ENCODE assay signal across 8 mouse cellular contexts in the genomic region with DNA sequence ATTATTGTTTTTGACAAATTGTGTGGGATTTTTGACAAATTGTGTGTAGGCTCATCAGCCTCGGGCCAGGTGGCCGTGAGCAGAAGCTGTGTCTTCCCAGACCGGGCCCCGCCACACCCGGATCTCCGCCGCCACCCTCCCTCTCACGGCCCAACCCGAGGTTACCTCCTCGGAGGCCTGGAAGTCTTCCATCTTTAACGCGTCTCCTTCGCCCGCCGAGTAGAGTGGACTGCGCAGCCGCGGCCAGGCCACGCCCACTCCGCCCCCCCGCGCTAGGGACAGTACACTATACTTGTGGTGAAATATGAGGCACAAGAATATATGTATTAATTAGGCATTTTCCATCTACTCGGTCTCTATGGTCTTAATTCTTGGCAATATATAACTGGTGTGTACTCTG.
A peak's percentile ranks its signal among the peaks of the same experiment; 100 is the strongest.
DNase-seq lines count a peak whose midpoint lies in the region; ATAC-seq lines count a peak whose summit lies in the region.
"Not testable (repeated sequence)": the region's sequence is repeated elsewhere in the genome, so short reads cannot be mapped to it uniquely, and the experiment has no call there.

No protein-coding gene starts in this region.

- not testable (repeated sequence) for H3K27ac ChIP-seq in forebrain, embryonic 15.5 days (replicated peaks); heart, embryonic 15.5 days; limb, embryonic 13.5 days

- 23% methylated on average over 23 of the region's 23 CpGs for WGBS in forebrain, embryonic 15.5 days
- 28% methylated on average over 22 of the region's 23 CpGs for WGBS in heart, embryonic 15.5 days
- WGBS in limb, embryonic 13.5 days, result 32% methylated on average over 23 of the region's 23 CpGs

- not testable (repeated sequence) for H3K9ac ChIP-seq in forebrain, embryonic 15.5 days (replicated peaks); heart, embryonic 15.5 days; limb, embryonic 13.5 days

- not testable (repeated sequence) for H3K4me1 ChIP-seq in forebrain, embryonic 15.5 days; heart, embryonic 15.5 days (replicated peaks); limb, embryonic 13.5 days

- peak; percentile 55 for ATAC-seq in forebrain, embryonic 15.5 days (replicated peaks)
- not testable (repeated sequence) for ATAC-seq in heart, embryonic 15.5 days (replicated peaks; ENCODE audit: insufficient number of reproducible peaks, insufficient read depth, low FRiP score, low read depth); limb, embryonic 13.5 days (ENCODE audit: low FRiP score, low read depth)

- H3K9me3 ChIP-seq in forebrain, embryonic 15.5 days; heart, embryonic 15.5 days (replicated peaks); limb, embryonic 13.5 days: not testable (repeated sequence)

- peak overlapping the region; percentile 34 for H3K4me3 ChIP-seq in forebrain, embryonic 15.5 days
- H3K4me3 ChIP-seq in heart, embryonic 15.5 days, result peak overlapping the region; percentile 23; the same call in 1 of the 2 replicates
- H3K4me3 ChIP-seq in limb, embryonic 13.5 days, result not testable (repeated sequence)

- peak overlapping the region; percentile 46 for H3K4me2 ChIP-seq in forebrain, embryonic 15.5 days (replicated peaks)
- peak overlapping the region; percentile 51 for H3K4me2 ChIP-seq in heart, embryonic 15.5 days
- peak overlapping the region; percentile 45 for H3K4me2 ChIP-seq in limb, embryonic 13.5 days (replicated peaks)

- H3K36me3 ChIP-seq in forebrain, embryonic 15.5 days; heart, embryonic 15.5 days; limb, embryonic 13.5 days: not testable (repeated sequence)

- peak; percentile 85 to 86 for DNase-seq in B cell, adult 2 months
- peak; percentile 91 for DNase-seq in cerebellum, adult 11-12 months
- DNase-seq in kidney, postnatal 10 days, result peak; percentile 79
- DNase-seq in natural killer cell, adult 2 months (ENCODE audit: low spot score in 2 of 2), result peak; percentile 72 to 80
- DNase-seq in spleen, postnatal 36 days (ENCODE audit: low spot score in 2 of 2), result peak; percentile 72 to 80

- not testable (repeated sequence) for H3K27me3 ChIP-seq in forebrain, embryonic 15.5 days
- peaks cover 18% of the 10 kb centered on the region for H3K27me3 ChIP-seq in heart, embryonic 15.5 days
- H3K27me3 ChIP-seq in limb, embryonic 13.5 days, result peaks cover 20% of the 10 kb centered on the region
